Mouse (Mus musculus) frontal cortex, adult 2 months (tissue): ENCODE results near the gene Dgkh. TPM values are rescaled to one million over a fixed set of nuclear protein-coding genes. Genes with fewer than 3 reads are reported as not detected.
"Not testable (repeated sequence)": the region's sequence is repeated elsewhere in the genome, so short reads cannot be mapped to it uniquely, and the experiment has no call there.

Experiments
- DNase-seq, 2 experiments: peaks; one replicate each; pipeline ENCODE4 v3.0.0; 2022; ENCODE audit warnings: low spot score in 1 of 2; ENCODE audit errors: extremely low spot score in 1 of 2
- polyA plus RNA-seq: library from polyadenylated mRNA; depleted of rRNA; stranded (reverse); fragments of >200 nt; gene quantifications from 2 replicates; pipeline ENCODE4 v1.2.3, GENCODE M21; 2012

Dgkh gene
- polyA plus RNA-seq, 1 experiment = 13.8 TPM

DNA sequence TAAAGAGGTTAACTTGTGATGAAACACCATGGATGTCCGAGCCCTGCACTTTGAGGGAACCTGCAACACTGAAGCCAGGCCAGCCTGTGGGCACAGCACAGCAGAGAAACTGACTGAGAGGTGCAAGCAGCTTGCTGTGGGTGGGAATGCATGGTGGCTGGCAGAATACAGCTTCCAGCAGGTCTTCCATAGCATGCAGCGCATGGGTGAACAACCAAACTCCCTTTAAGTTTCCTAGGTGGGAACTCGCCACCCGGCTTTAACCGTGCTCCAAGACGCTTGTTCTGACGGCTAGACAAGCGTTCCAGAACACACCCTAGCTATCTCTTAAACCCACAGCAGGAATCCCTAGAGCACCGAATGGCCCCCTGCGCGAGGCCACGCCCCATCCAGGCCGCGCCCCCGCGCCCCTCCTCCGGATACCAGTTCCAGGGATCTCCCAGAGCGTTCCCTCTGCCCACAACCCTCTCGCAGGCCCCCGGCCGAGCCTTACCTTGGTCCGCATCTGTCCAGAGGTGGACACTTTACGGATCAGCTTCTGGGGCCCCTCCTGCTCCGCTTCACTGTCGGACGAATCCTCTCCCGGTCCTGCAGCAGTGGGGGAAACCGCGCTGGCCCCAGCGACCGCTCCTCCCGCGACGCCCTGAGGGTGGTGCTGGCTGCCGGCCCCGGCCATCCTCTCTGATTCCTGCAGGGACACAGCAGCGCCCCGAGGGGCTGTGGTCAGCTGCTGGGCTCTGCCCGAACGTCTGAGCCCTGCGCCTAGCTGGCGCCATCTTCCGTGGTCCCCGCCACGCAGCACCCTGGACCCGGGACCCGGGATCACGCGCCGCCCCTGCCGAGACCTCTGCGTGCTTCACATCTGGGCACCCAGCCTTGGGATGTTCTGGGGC, 7.9 kb downstream of the Dgkh start:
- DNase-seq = peak in 1 of 2 experiments; percentile 51

DNA sequence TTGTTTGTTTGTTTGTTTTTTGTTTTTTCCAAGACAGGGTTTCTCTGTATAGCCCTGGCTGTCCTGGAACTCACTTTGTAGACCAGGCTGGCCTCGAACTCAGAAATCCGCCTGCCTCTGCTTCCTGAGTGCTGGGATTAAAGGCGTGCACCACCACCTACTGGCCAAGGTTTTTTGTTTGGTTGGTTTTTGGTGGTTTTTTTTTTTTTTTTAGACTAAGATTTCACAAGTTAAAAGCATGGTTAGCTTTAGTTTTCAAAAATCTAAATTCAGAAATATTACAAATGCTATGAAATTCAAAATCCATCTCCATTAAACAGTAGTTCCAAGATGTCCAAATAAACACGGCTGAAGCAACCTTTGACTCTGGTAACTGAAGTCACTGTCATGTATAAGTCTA, 8.9 kb downstream of the Dgkh start:
- DNase-seq = not testable (repeated sequence)

DNA sequence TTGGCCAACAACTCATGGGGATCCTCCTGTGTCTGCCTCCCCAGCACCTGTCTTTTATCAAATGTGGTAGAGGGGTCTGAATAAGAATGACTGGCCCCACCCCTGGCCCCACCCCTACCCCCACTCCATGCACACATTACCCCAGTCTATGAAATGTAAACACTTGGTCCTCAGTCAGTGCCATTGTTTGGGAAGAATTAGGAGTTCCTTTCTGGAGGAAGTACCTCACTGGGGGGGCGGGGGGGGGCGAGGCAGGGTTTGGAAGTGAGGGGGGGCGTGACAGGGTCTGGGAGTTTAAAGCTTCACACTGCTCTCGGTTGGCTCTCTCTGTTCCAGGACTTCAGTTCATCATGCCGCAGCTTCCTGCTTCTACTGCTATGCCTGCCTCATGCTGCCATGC, 10.5 kb downstream of the Dgkh start:
- no peak for DNase-seq

DNA sequence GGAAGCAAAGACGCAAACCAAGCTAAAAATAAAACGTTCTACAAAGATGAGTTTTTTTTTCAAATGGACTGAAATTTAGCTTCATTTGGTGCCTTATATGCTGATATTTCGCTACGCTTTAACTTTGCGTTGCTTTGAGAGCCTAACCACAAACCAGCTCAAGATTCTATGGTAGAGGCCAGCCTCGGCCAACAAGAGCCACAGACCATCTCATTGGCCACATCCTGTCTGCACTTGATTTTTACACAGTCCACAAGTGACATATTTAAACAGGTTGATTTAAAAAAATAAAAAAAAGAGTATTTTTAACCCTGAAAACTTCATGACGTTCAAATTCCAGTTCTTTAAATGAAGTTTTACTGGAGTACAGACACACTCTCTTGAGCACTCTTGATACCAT, 16.5 kb downstream of the Dgkh start:
- no peak for DNase-seq

DNA sequence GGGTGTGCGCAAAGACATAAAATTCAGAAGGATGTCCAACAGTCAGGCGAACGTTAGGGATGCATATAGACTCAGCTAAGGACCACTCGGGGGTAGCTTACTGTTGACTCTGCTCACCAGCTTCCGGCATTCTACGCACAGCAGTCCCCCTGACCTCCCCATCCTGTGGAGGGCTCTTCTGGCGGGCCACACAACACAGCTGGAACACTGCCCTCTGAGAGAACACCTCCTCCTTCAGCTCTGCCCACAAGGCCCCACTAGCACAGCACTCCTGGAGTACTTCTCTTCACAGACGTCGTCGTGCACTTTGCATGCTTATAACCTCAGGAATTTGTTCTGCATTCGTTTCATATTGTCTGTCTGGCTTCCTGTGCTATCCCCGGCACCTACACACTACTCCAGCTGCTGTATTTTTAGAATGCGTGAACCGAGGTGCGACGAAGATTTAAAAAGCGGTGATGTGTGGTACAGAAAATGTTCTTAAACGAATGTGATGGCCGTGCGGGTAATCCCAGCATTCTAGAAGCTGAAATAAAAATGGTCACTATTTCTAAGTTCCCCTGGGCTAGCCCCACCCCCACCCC, 19.9 kb downstream of the Dgkh start:
- peak; percentile 66 to 75 for DNase-seq

DNA sequence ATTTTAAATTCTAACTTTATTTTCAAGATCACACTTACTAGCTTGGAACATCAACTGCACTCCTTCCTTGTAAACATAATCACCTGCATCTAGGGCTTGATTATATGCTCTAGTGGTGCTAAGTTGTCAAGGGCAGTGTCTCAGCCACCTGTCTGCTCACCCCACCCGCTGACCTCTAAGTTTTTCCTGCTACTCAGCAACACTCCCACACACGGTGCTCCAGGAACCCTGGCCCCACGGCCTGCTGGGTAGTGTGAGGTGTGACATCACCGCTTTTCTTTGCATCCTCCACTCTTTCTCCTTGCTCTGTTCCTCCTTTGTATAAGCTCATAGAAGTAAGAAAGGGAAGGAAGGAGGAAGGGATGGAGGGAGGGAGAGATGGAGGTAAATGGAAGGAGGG, 21.9 kb downstream of the Dgkh start:
- no peak for DNase-seq

DNA sequence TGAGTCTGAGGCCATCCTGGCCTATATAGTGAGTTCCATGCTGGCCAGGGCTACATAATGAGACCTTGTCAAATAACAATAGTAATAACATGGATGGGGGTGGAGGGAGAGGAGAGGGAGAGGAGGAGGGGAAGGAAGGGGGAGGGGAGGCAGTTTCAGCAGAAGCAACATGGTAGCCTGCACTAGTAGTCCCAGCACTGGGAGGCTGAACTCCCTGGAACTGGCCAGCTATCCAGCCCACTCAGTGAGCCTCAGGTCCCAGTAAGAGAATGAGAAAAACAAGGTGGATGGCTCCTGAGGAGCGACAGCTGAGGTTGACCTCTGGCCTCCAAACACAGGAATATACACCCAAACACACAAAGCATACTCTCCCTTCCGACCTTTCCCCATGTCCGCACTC, 27.0 kb downstream of the Dgkh start:
- DNase-seq = no peak

DNA sequence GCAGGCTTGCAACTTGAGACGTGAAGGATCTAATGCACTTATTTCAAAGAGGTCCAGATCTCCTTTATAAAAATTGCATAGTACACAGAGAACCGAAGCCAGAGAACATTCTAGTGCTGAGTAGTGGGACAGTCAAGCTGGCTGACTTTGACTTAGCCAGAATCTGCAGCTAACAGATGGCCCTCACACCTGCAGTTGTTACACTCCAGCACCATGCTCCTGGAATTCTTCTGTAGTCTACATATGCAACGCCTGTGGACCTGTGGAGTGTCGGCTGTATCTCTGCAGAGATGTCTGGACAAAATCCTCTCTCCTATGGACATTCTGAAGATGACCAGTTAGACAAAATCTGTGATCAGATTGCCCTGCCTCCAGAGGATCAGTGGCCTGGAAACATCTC, 28.6 kb downstream of the Dgkh start:
- no peak for DNase-seq

DNA sequence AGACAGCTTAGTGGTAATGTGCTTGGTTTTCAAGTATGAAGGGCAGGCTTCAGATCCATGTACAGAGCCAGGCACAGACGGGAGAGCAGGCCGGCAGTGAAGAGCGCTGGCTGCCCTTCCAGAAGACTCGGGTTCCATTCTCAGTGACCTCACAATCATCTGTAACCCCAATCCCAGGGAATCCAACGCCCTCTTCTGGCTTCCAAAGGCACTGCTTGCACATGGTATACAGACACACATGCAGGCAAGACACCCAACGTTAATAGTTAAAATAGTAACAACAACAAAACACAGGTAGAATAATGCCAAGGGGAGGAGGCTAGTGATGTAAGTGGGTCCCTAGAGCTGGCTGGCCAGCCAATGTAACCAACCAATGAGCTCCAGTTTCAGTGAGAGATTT, 29.2 kb downstream of the Dgkh start:
- no peak for DNase-seq

DNA sequence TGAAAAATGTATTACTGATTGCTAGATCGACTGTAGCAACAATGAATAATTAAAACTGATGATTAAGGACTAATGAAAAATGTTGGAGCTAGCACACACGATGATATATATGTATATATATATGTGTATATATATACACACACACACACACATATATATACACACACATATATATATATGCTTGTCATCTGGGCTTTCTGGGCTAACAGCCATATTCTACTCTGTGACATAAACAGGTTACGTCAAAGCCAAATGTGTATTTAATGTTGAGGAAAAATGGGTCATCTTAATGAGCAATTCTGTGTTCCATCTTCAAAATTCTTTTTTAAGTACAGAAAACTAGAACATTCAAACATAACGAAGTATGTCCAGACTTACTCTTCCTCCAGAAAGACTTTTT, 30.5 kb downstream of the Dgkh start:
- DNase-seq = no peak

DNA sequence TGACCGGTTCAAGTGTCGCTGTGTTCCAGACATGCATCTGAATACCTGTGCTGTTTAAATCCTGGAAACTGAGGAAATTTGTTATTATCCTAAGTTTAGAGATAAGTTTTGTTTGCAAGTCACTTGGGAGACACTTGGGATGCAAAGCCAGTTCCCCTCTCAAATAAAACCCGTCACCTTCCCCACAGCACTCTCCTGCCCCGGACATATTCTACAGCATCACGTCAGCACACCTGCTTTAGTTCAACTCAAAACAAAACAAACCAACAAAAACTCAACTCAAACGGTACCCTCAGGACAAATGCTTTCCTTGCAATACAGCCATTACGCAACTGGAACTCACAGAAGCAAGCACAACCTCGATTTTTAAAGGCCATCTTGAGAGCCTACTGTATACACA, 31.1 kb downstream of the Dgkh start:
- no peak for DNase-seq

DNA sequence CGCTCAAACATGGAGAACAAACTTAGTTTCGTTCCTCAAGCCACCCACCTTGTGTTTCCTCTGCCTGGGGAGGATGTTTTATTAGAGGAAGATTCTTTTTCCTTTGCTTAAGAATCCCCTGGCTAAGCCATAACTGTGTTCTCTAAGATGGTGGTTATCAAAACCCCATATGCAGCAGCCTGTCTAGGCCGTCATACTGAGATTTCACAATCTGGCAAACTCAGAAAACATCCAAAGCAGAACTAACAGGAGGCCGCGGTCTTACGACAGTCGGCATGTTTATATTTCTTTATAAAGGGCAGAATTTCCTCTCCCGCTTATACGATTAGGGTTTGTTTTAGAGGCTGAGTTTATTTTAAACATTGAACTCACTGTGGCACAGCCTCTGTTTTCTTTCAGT, 31.5 kb downstream of the Dgkh start:
- no peak for DNase-seq

DNA sequence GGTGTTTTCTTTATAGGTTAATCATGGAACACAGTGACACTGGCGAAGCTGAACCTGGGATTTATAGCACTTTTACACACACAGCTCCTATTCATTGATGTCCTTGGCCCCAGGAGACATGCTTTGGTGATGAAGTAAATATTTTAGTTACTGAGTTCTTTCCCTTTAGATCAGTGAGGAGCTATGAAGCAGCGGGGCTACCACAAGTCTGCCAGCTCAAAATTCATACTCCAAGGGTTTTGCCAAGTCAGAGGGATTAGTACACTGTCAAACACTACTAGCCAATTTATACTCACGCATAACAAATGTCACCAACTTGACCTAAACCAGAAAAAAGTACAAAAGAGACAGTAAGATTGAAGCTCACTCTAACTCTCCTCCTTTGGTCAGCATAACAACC, 32.9 kb downstream of the Dgkh start:
- DNase-seq = no peak

DNA sequence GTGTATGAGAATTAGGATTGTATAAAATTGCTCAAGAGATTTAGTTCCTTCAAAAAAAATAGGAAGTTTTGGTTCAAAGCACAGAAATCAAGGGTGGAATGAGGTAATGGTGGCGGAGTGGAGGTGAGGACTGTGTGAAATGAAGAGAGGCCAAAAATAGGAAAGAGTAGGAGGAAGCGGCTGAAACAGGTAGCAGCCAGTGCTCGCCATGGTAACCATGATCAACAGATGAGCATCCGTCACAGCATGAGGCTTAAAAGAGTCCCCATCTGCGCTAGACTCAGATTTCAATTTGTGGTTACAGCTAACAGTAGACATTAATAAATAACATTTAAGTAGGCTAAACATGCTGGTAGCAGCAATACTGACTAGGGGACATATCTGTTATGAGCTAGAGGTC, 33.4 kb downstream of the Dgkh start:
- DNase-seq = peak; percentile 29 to 68

DNA sequence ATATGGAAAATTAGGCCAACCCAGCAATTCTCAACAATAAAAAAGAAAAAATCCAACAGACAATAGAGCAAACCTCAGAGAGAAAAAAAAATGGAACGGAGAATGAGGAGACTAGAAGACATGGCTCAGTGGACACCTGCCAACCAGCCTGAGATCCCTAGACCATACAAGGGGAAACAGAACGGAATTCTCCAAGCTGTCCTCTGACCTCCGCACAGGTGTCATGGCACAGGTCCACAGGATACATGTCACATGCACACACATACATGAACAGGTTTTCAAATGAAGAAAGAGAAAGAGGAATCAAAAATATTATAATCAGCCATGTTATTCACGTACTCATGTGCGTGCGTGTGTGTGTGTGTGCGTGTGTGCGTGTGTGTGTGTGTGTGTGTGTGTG, 38.5 kb downstream of the Dgkh start:
- DNase-seq = no peak

DNA sequence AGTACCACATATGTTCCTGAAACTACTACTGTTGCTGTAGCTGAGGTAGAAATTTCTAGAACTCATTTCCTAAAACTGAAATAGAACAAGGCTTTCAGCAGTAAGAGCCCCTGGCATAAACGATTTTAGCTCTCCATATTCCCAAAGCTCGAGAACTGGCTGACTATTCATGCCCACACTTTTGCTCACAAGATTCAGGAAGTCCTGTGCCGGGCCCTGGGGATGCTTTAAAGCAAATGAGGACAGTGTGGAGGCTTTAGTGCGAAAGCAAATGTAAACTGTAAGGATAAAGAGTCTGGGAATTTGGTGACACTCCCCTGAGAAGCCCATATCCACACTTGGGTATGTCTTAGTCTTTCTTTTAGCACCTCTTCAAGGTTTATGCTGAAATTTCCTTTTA, 40.0 kb downstream of the Dgkh start:
- DNase-seq = peak in 1 of 2 experiments; percentile 59

DNA sequence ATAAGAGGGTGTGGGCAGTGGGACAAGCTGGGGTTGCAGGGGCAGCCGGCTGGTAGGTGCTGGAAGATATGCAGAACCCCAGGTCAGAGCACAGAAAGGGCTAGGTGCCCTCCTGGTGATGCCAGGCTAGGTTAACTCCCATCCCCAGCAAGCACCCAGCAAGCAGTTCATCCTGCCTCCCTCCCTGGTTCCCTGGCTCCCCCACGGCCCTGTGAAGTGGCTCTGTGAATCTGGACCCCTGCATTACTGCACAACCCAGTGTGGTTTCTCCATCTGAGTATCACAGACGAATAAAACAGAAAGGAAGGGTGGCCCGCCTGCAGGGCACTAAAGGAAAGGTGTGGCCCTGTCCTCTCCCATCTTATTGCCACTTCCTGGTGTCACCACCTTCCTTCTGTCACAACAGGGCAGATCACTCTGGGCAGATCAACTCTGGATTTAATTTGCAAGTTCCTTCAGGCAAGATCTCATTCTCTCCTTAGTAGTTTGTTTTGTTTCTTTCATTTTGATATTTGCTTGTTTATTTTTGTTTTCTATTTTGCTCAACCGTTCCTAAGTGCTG, 40.6 kb downstream of the Dgkh start:
- no peak for DNase-seq

DNA sequence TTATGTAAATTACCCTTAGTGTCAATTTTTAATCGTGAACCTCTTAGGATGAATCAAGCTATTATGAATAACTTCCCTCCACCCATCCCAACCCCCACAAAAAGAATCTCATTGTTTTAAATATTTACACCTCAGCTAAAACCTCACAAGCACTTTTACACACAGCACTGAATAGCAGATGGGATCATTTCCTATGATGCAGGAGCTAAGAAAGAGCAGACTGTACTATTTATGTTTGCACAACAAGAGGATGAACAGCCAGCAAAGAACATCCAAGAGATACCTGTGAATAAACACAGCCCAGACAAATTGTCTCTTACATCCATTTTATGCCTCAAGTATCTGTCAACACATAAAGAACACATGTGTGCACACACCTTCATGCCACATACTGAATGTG, 41.7 kb downstream of the Dgkh start:
- no peak for DNase-seq

DNA sequence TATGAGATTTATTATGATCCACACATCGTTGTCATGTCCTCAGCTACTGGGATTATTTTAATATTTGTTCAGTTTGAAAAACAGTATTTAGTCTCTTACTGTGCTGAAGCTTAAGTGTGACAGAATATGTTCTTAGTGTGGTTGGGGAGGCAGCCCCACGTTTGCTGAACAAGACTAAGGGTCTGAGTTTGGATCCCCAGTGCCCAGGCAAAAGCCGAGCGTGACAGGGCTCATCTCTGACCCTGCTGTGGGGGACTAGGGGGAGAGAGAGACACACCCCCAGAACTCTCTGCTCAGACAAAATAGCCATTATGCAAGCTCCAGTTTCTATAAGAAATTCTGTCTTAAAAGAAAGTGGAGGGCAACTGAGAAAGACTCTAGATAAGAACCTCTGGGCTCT, 42.2 kb downstream of the Dgkh start:
- DNase-seq = no peak

DNA sequence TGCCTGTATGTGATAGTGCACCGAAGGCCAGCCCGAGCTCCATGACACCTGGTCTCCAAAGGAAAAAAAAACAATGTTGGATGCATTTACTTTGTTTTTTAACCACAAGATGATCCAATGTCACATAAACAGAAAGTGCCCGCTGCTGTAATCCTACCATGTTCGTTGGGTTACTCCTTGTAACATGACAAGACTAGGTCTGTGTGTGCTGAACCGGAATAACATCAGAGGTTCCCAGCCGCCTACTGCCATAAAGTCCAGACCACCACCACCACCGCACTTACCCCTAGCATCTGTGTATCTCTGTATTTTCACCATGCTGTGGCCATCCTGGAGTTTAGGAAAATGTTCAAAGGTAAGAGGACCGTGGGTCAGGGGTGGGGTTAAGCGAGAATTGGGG, 42.6 kb downstream of the Dgkh start:
- DNase-seq = no peak

DNA sequence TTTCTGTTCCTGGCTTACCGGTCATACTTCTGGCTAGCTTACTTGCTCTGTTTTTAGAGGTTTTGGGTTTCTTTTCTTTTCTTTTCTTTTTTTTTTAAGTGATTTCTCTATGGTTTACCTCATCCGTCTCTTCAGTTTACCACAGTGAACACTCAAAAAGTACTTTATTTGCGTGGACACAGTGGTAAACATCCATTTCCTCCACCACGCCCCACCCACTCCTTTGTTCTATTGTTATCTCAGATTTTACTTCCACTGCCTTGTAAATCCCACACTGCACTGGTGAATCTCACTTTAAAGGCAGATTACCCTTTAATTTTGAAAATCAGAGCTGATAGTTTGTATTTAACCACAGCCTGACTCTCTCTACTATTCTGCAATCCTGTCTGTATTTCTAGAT, 44.9 kb downstream of the Dgkh start:
- no peak for DNase-seq

DNA sequence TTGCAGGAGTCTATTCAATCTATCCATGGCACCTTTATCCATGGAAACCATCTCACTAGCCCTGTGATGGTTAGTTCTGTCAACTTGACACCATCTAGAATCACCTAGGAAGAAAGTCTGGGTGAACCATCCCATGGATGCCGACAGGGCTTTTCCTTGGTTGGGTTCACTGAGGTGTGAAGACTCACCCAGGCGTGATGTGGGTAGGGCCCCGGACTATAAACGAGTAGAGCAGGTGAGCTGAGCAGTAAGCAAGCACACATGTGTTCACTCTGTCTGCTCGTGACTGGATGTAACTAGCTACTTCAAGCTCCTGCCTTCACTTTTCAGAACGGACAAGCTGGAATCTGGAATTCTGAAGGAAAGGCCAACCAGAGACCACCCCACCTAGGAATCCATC, 45.9 kb downstream of the Dgkh start:
- no peak for DNase-seq
